Mouse (Mus musculus) heart, embryonic 14.5 days (tissue): ENCODE data around the gene Rfx4. TPM values are rescaled to one million over a fixed set of nuclear protein-coding genes. Genes with fewer than 3 reads are reported as not detected.

Experiments used
- ATAC-seq: fragments of 200-750 bp; cut with Nextera tagmentation; 2 replicates; pipeline ENCODE4 v1.8.0; 2017; ENCODE audit warnings: low read depth, moderate TSS enrichment; ENCODE audit not compliant: insufficient number of reproducible peaks, insufficient read depth, low FRiP score
- H3K27ac ChIP-seq, 2 experiments: fragments of 200-500 bp in 1 of 2; fragments of 300-500 bp in 1 of 2; sonication (generic) in 1 of 2; replicated peaks in 1 of 2; 2 replicates each; pipeline ENCODE4 v1.5.1; 2012 to 2014; ENCODE audit warnings: low read depth in 2 of 2, low read length in 2 of 2, control low read depth in 1 of 2, mild to moderate bottlenecking in 1 of 2, mixed read lengths in 1 of 2; ENCODE audit not compliant: control insufficient read depth in 1 of 2, insufficient read depth in 1 of 2
- H3K27me3 ChIP-seq: fragments of 300-500 bp; sonication (generic); 2 replicates; pipeline ENCODE4 v1.6.1; 2014; ENCODE audit warnings: mild to moderate bottlenecking, low read length, control low read depth; ENCODE audit not compliant: control insufficient read depth, insufficient read depth
- H3K36me3 ChIP-seq: fragments of 300-500 bp; sonication (generic); 2 replicates; pipeline ENCODE4 v1.6.1; 2014; ENCODE audit warnings: mild to moderate bottlenecking, control low read depth, low read length, mixed read lengths; ENCODE audit not compliant: control insufficient read depth, insufficient read depth
- H3K4me1 ChIP-seq, 2 experiments: fragments of 200-500 bp in 1 of 2; fragments of 300-500 bp in 1 of 2; sonication (generic) in 1 of 2; 2 replicates each; pipeline ENCODE4 v1.6.1; 2012 to 2014; ENCODE audit warnings: low read length in 2 of 2, control low read depth in 1 of 2, mixed read lengths in 1 of 2; ENCODE audit not compliant: control insufficient read depth in 2 of 2, insufficient read depth in 2 of 2
- H3K4me2 ChIP-seq: fragments of 300-500 bp; sonication (generic); 2 replicates; pipeline ENCODE4 v1.6.1; 2014; ENCODE audit warnings: mild to moderate bottlenecking, low read length
- H3K4me3 ChIP-seq, 2 experiments: fragments of 200-500 bp in 1 of 2; fragments of 300-500 bp in 1 of 2; sonication (generic) in 1 of 2; 2 replicates each; pipeline ENCODE4 v1.5.1; 2012 to 2014; ENCODE audit warnings: low read length in 2 of 2, mild to moderate bottlenecking in 2 of 2, control low read depth in 1 of 2, low read depth in 1 of 2, moderate library complexity in 1 of 2; ENCODE audit not compliant: control insufficient read depth in 1 of 2, insufficient read depth in 1 of 2
- H3K9ac ChIP-seq: fragments of 300-500 bp; sonication (generic); 2 replicates; pipeline ENCODE4 v1.6.1; 2014; ENCODE audit warnings: mild to moderate bottlenecking, low read length
- H3K9me3 ChIP-seq: fragments of 300-500 bp; sonication (generic); 2 replicates; pipeline ENCODE4 v1.6.1; 2016; ENCODE audit warnings: low read length, control low read depth; ENCODE audit not compliant: control insufficient read depth
- WGBS: fragments of 180-500 bp; shearing (Covaris S2); extraction: QIAGEN DNeasy Blood & Tissue Kit; methylation state at CpG from one replicate; pipeline ENCODE4 v1.1.7; 2014; 5-methylcytosine and 5-hydroxymethylcytosine counted together
- polyA plus RNA-seq: library from polyadenylated mRNA; unstranded; fragments of >200 nt; fragmentation: Nextera tagmentation; extraction: Ambion mirVana; gene quantifications from 2 replicates; pipeline ENCODE4 v1.2.1, GENCODE M21; 2014

The Rfx4 gene
- polyA plus RNA-seq, 1 experiment from 2014 or later, result not detected

DNA sequence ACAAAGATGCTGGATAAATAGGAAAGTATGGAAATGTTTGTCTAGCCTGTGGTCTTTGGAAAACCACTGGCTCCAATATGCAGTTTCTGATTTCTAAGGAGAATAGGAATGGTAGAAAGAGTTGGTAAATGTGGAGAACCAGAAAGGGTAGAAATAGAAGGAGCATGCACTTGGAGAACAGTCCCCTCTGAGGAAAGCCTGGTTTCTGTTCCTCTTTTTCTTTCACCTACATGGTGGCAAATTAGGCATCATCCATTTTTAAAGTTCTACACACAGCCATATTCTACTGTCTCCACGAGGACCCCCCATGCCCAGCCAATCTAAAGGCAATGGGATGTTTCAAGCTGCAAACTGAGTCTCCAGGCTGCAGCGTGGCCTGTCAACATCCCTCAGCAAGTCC, 81.5 kb downstream of the Rfx4 start:
- Histone ChIP-seq H3K9me3 (no peaks in the 10 kb centered on the region), H3K27me3 (no peaks in the 10 kb centered on the region; the same call in 1 of the 2 replicates), H3K4me1 (no peaks in the 10 kb centered on the region; a peak in 1 of 4 replicates), H3K27ac (no peak overlapping the region), H3K4me2 (no peak overlapping the region), H3K36me3 (no peaks in the 10 kb centered on the region), H3K9ac (no peak overlapping the region), H3K4me3 (no peak overlapping the region)
- 83% methylated on average over 2 of the region's 2 CpGs for WGBS
- ATAC-seq, result no peak

DNA sequence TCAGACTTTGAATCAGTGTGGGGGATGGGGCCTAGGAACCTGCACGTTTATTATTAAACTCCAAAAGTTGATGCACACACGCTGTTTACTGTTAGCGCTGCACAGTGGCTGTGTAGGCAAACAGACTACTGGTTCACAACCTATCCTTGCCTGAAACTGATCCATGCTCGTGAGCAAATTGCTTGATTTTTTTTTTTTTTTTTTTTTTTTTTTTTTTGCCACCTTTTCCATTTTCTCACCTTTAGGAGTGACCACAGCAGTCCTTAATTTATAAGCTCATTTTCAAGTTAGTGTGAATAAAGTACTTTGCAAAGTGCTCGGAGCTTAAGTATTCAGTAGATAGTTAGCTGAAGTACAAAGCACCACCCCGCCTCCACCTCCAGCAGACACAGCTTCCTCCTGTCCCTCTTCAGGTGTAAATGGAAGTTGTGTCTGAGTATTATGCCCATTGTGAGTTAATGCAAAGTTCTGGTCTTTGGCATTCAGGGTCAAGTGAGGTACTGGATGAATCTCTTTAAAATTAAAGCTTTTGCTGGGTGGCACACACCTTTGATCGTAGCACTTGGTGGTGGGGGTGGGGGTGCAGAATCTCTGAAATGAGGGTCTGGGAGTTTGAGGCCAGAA, 83.1 kb downstream of the Rfx4 start:
- H3K4me2 ChIP-seq, result no peak overlapping the region
- no peaks in the 10 kb centered on the region; a peak in 1 of 4 replicates for H3K4me1 ChIP-seq
- no peak overlapping the region for H3K9ac ChIP-seq
- no peak overlapping the region for H3K27ac ChIP-seq
- H3K36me3 ChIP-seq, result no peaks in the 10 kb centered on the region
- no peak for ATAC-seq
- no peaks in the 10 kb centered on the region for H3K9me3 ChIP-seq
- no peak overlapping the region for H3K4me3 ChIP-seq
- WGBS, result 53% methylated on average over 7 of the region's 7 CpGs
- no peaks in the 10 kb centered on the region; the same call in 1 of the 2 replicates for H3K27me3 ChIP-seq

DNA sequence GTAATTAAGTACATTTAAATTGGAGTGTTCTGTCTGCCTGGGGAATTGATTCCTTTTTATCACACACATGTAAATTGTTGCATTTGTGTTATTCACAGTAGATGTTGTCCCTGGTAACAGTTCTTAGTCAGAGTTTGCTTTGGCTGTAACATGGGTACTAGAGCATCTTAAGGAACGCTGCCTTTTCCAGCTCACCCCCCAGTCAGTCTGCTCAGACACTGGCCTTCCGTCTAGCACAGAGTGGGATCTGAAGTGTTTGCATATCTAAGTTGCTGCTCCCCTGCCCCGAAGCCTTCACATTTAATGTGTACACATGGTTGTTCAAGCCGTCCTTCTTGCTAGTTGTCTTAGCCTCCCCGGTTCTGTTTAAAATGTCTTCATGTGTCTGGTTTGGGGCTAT, 90.8 kb downstream of the Rfx4 start:
- no peak overlapping the region for H3K4me2 ChIP-seq
- no peaks in the 10 kb centered on the region for H3K27me3 ChIP-seq
- 71% methylated on average over 5 of the region's 5 CpGs for WGBS
- H3K9me3 ChIP-seq, result no peaks in the 10 kb centered on the region
- no peak overlapping the region for H3K9ac ChIP-seq
- no peak for ATAC-seq
- H3K4me1 ChIP-seq, result peaks cover 0 to 2% of the 10 kb centered on the region in 2 experiments; a peak in 2 of 4 replicates
- H3K4me3 ChIP-seq, result no peak overlapping the region
- no peak overlapping the region for H3K27ac ChIP-seq
- no peaks in the 10 kb centered on the region for H3K36me3 ChIP-seq

DNA sequence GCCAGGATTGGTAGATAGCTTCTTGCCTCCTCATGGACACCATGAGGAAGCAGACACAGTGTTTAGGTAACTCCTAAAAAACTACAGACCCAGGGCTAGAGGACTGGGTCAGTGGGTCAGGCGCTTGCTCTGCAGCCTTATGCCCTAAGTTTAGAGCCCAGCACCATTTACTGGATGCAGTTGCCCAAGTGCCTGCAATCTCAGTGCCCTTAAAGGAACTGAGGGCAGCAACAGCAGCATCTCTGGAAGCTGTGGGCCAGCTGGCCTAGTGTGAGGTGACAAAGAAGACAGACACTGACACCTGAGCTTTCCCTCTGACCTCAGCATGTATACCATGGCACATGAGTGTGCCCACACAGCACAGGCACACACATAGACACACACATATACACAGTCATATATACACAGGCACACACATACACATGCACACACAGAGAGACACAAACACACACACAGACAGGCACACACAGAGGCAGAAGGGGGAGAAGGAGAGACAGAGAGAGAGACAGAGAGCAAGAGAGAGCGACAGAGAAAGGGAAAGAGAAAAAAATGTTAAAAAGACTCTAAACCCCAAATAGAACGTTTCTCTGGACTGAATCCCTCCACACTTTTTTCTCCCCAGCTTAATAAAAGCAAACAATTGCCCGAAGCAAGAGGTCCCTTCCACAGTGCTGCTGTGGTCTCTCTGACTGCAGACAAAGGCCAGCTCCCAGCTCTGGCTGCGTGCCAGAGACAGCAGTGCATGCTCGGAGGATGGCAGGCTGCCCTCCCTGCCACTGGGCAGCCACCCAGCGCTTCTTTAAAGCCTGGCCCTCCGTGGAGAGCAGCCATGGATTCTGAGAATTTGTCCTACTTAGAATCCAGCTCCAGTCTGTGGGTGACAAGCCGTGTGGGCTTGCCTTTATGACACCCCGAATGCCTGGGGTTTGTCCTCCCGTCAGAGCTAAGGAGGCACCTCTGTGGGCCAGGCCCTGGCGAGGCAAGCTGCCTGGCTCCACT, 96.4 kb downstream of the Rfx4 start:
- WGBS, result 32% methylated on average over 12 of the region's 12 CpGs
- peak; percentile 83 for ATAC-seq
- H3K4me2 ChIP-seq, result peak overlapping the region; percentile 2; the same call in 1 of the 2 replicates
- peaks cover 4 to 15% of the 10 kb centered on the region in 2 experiments for H3K4me1 ChIP-seq
- no peak overlapping the region for H3K4me3 ChIP-seq
- H3K9ac ChIP-seq, result peak overlapping the region; percentile 36
- peak overlapping the region; percentile 17 to 60; a peak in 2 of 4 replicates for H3K27ac ChIP-seq
- H3K27me3 ChIP-seq, result peaks cover 31% of the 10 kb centered on the region
- no peaks in the 10 kb centered on the region for H3K9me3 ChIP-seq
- no peaks in the 10 kb centered on the region for H3K36me3 ChIP-seq

DNA sequence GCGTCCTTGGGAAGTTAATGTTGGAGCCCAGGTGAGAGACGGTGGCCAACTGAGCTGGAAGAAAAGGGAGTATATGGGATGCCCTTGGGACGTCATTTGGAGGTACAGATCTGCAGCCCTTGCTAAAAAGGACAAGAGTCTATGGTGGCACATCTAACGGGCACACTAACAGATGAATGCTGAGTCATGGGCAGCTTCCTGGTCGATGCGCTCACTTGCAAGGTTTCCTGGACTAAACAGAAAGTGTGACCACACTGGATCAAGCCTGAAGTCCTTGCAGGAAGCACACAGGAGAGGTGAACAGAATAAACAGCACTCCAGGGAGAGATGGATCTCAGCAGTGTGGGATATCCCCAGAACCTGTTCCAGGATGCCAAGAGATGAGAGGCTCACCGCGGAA, 98.2 kb downstream of the Rfx4 start:
- no peak overlapping the region for H3K27ac ChIP-seq
- H3K27me3 ChIP-seq, result peaks cover 44% of the 10 kb centered on the region

DNA sequence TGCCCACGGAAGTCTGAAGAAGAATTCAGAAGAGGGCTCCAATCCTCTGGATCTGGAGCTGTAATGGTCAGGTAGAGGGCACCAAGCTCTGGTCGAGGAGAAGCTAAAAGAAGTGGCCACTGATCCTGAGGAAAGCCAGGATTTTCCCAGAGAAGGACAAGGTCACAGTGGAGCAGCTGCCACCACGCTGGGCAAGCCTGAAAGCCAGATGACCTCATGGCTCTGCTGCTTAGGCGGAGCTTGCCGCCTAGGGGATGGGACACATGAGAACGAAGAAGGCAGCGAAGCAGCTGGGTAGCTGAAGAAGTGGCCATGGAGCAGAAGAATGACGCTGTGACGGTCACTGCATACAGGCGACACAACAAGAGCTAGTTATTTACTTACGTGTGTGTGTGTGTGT, 99.6 kb downstream of the Rfx4 start:
- no peak for ATAC-seq
- Histone ChIP-seq H3K4me3 (no peak overlapping the region), H3K36me3 (no peaks in the 10 kb centered on the region), H3K27me3 (peaks cover 58% of the 10 kb centered on the region), H3K27ac (no peak overlapping the region), H3K4me2 (no peak overlapping the region), H3K9ac (no peak overlapping the region), H3K9me3 (no peaks in the 10 kb centered on the region), H3K4me1 (peaks cover 7 to 22% of the 10 kb centered on the region in 2 experiments)
- 64% methylated on average over 11 of the region's 11 CpGs for WGBS

More for the DNA sequence above, 98.2 kb downstream of the Rfx4 start:
- no peak overlapping the region for H3K4me3 ChIP-seq
- H3K4me1 ChIP-seq, result peaks cover 7 to 22% of the 10 kb centered on the region in 2 experiments
- H3K4me2 ChIP-seq, result no peak overlapping the region
- no peak overlapping the region for H3K9ac ChIP-seq
- no peak for ATAC-seq
- H3K36me3 ChIP-seq, result no peaks in the 10 kb centered on the region
- 85% methylated on average over 8 of the region's 8 CpGs for WGBS
- no peaks in the 10 kb centered on the region for H3K9me3 ChIP-seq

DNA sequence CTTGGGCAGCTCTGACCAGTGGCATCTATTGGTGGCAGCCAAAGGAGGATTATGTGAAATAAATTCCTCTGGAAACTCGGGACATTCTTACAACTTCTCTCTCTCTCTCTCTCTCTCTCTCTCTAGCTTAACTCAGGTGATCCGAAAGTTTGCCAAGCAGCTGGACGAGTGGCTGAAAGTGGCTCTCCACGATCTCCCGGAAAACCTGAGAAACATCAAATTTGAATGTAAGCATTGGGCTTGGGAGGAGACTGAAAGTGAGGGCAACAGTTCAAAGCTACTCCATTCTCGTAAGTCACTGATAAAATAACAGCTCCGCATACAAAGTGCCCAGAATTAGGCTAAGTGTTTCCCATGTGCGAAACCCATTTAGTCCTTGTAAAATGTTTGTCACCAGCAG, 102.5 kb downstream of the Rfx4 start:
- Histone ChIP-seq H3K27me3 (peaks cover 82% of the 10 kb centered on the region), H3K36me3 (no peaks in the 10 kb centered on the region), H3K4me2 (0 out of 2 replicates have a peak overlapping the region, but pooled peaks have one; percentile 4), H3K27ac (no peak overlapping the region), H3K9me3 (no peaks in the 10 kb centered on the region), H3K9ac (no peak overlapping the region), H3K4me1 (peaks cover 3 to 8% of the 10 kb centered on the region in 2 experiments; a peak in 2 of 4 replicates), H3K4me3 (no peak overlapping the region)
- 26% methylated on average over 8 of the region's 8 CpGs for WGBS
- ATAC-seq, result no peak
